Mouse (Mus musculus) hindbrain, embryonic 11.5 days (tissue): ENCODE data around the gene Dapk1. TPM values are rescaled to one million over a fixed set of nuclear protein-coding genes. Genes with fewer than 3 reads are reported as not detected.

Experiments
- ATAC-seq: fragments of 200-750 bp; cut with Nextera tagmentation; 2 replicates; pipeline ENCODE4 v1.8.0; 2017; ENCODE audit warnings: mild to moderate bottlenecking, moderate TSS enrichment, moderate library complexity; ENCODE audit not compliant: low FRiP score
- DNase-seq: peaks from one replicate; pipeline ENCODE4 v3.0.0-alpha.2; 2015; ENCODE audit warnings: low spot score
- H3K27ac ChIP-seq: fragments of 300-500 bp; sonication (generic); 2 replicates; pipeline ENCODE4 v1.5.1; 2014; ENCODE audit warnings: mild to moderate bottlenecking, low read depth, low read length
- H3K27me3 ChIP-seq: fragments of 300-500 bp; sonication (generic); 2 replicates; pipeline ENCODE4 v1.6.1; 2014; ENCODE audit warnings: mild to moderate bottlenecking, low read length, moderate library complexity, mixed read lengths; ENCODE audit not compliant: control insufficient read depth, insufficient read depth
- H3K36me3 ChIP-seq: fragments of 300-500 bp; sonication (generic); 2 replicates; pipeline ENCODE4 v1.6.1; 2014; ENCODE audit warnings: mild to moderate bottlenecking, low read length, moderate library complexity, mixed read lengths; ENCODE audit not compliant: control insufficient read depth, insufficient read depth
- H3K4me1 ChIP-seq: fragments of 300-500 bp; sonication (generic); replicated peaks from 2 replicates; pipeline ENCODE4 v1.6.1; 2014; ENCODE audit warnings: low read length, mixed read lengths; ENCODE audit not compliant: control insufficient read depth, insufficient read depth
- H3K4me2 ChIP-seq: fragments of 300-500 bp; sonication (generic); replicated peaks from 2 replicates; pipeline ENCODE4 v1.6.1; 2014; ENCODE audit warnings: mild to moderate bottlenecking, low read depth, low read length
- H3K4me3 ChIP-seq: fragments of 300-500 bp; sonication (generic); 2 replicates; pipeline ENCODE4 v1.5.1; 2014; ENCODE audit warnings: low read depth, low read length
- H3K9ac ChIP-seq: fragments of 300-500 bp; sonication (generic); 2 replicates; pipeline ENCODE4 v1.6.1; 2014; ENCODE audit warnings: low read depth, low read length
- H3K9me3 ChIP-seq: fragments of 300-500 bp; sonication (generic); 2 replicates; pipeline ENCODE4 v1.6.1; 2016; ENCODE audit warnings: low read length; ENCODE audit not compliant: control insufficient read depth
- WGBS: fragments of 180-500 bp; shearing (Covaris S2); extraction: QIAGEN DNeasy Blood & Tissue Kit; methylation state at CpG from one replicate; pipeline ENCODE4 v1.1.7; 2014; 5-methylcytosine and 5-hydroxymethylcytosine counted together
- polyA plus RNA-seq: library from polyadenylated mRNA; unstranded; fragments of >200 nt; fragmentation: Nextera tagmentation; extraction: Ambion mirVana; gene quantifications from 2 replicates; pipeline ENCODE4 v1.2.1, GENCODE M21; 2014

Gene Dapk1
- polyA plus RNA-seq, 1 experiment from 2014 or later: 39.5 TPM

DNA sequence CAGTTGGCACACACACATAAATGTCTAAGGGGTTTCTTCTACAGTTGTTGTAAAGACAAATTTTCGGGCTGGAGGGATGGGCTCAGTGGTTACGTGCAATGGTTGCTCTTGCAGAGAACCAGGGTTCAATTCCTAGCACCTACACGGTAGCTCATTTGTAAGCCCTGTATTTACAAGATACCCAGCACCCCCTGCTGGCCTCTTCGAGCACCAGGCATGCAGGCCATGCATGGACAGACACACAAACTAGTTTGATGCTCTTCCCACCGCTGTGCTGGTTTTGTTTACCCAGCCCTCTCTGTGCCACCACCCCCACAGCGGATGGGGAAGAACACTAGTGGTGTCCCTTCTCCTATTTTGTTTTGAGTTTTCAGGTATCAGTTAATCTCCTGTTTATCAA is 138.5 kb downstream of the Dapk1 start:
- Histone ChIP-seq H3K36me3 (peaks cover 4% of the 10 kb centered on the region; the same call in 1 of the 2 replicates), H3K9me3 (no peaks in the 10 kb centered on the region), H3K4me3 (no peak overlapping the region), H3K27ac (no peak overlapping the region), H3K27me3 (no peaks in the 10 kb centered on the region), H3K4me1 (no peaks in the 10 kb centered on the region; the same call in 1 of the 2 replicates), H3K9ac (no peak overlapping the region), H3K4me2 (no peak overlapping the region)
- no peak for ATAC-seq
- no peak for DNase-seq
- WGBS: 86% methylated on average over 6 of the region's 6 CpGs

DNA sequence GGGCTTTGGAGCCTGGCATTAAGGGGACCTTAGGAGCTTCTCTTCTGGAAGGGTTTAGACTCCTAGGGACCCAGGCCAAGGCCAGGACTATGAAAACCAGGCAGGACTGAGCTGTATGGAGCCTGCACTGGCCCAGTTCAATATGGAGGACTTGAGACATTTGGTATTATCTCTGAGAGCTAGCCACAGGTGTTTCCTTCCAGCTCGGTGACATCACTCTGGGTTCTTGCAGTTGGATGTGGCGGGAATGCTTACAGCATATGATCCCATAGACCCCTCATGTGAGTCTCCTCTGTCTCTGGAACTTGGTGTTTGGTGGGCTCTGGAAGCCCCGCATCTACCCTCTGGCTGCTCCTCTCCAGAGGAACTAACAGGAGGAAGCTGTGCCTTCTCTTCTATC is 140.9 kb downstream of the Dapk1 start:
- WGBS: 88% methylated on average over 3 of the region's 3 CpGs
- Histone ChIP-seq H3K4me1 (no peaks in the 10 kb centered on the region; the same call in 1 of the 2 replicates), H3K27ac (no peak overlapping the region), H3K4me3 (no peak overlapping the region), H3K4me2 (no peak overlapping the region), H3K36me3 (peaks cover 4% of the 10 kb centered on the region; the same call in 1 of the 2 replicates), H3K9me3 (no peaks in the 10 kb centered on the region), H3K9ac (no peak overlapping the region), H3K27me3 (no peaks in the 10 kb centered on the region)
- DNase-seq: no peak
- ATAC-seq: no peak

DNA sequence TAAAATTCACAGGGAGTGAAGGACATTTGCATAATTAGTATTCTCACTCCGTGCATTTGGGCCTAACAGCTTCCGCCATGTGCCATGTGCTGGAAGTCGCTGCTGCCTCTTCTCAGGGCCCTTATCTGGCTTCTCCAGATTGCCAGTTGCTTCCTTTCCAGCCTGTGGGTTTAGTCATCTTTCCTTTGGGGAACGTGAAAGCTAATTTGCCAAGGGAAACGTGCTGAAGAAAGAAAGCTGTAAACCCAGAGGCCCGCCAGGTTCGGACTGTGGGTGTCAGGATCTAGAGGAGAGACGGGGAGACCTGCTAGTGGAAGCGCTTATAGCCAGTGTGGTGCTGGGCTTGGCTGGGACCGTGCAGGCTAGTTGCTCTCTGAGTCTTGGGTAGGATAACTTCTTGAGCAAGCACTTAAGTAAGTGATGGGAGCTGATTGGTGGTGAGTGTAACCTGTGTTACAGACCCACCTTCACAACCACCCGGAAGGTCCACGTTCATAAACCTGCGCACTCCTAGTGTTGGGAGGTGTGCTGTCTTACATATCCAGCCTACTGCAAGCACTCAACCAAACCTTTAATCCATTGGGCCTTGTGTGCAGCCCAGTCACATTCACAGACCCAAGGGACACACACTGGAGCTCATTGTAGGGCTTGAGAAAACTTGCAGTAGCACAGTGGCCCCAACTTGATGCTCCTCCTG is 141.8 kb downstream of the Dapk1 start:
- no peaks in the 10 kb centered on the region for H3K9me3 ChIP-seq
- H3K4me2 ChIP-seq: no peak overlapping the region
- H3K36me3 ChIP-seq: peaks cover 4% of the 10 kb centered on the region; the same call in 1 of the 2 replicates
- no peak overlapping the region for H3K27ac ChIP-seq
- H3K9ac ChIP-seq: no peak overlapping the region
- H3K4me3 ChIP-seq: no peak overlapping the region
- DNase-seq (no peak), ATAC-seq (peak; percentile 12; the same call in 1 of the 2 replicates)
- no peaks in the 10 kb centered on the region for H3K4me1 ChIP-seq
- WGBS: 86% methylated on average over 13 of the region's 13 CpGs
- no peaks in the 10 kb centered on the region for H3K27me3 ChIP-seq

DNA sequence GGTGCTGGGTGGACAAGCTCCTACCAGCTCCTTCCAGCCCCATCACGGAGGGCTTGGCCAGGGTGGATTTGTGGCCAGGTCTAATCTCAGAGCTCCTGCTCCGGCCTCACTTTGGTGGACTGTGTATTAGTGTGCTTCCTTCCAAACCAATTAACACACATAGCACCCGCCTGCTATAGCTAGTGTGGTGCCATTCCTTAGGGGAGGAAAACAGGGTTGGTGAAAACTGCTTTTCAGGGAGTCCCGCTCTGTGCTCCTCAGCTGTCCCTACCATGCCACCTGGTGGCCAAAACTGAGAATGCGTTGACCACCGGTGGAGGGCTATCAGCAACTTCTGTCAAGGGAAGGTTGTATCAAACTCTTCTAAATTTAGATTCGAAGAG is 142.3 kb downstream of the Dapk1 start:
- Histone ChIP-seq H3K4me1 (no peaks in the 10 kb centered on the region), H3K4me3 (no peak overlapping the region), H3K27me3 (no peaks in the 10 kb centered on the region), H3K36me3 (peaks cover 4% of the 10 kb centered on the region; the same call in 1 of the 2 replicates), H3K9ac (no peak overlapping the region), H3K4me2 (no peak overlapping the region), H3K9me3 (no peaks in the 10 kb centered on the region), H3K27ac (no peak overlapping the region)
- WGBS: 40% methylated on average over 7 of the region's 7 CpGs
- ATAC-seq (peak; percentile 73), DNase-seq (peak; percentile 90)

DNA sequence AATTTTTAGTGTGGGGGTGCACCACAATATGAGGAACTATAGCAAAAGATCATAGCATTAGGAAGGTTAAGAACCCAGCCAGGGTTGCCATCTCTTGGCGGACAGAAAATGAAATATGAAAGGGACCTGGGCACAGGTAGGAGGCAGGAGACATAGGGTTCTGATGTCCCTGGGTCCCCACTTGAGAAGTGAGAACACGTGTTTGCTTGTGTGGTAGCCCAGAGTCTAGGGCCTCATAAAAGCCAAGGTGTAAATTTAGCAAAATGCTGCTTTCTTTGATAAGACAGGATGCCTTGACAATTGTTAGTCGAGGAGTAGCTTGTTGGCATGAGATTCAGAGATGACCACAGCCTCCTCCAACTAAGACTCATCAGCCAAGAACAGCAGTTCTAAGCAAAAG is 143.0 kb downstream of the Dapk1 start:
- WGBS: 94% methylated on average over 3 of the region's 3 CpGs
- Histone ChIP-seq H3K4me2 (no peak overlapping the region), H3K9me3 (no peaks in the 10 kb centered on the region), H3K4me1 (no peaks in the 10 kb centered on the region), H3K27ac (no peak overlapping the region), H3K27me3 (no peaks in the 10 kb centered on the region), H3K9ac (no peak overlapping the region), H3K4me3 (no peak overlapping the region), H3K36me3 (peaks cover 3% of the 10 kb centered on the region; the same call in 1 of the 2 replicates)
- DNase-seq (no peak), ATAC-seq (no peak)

DNA sequence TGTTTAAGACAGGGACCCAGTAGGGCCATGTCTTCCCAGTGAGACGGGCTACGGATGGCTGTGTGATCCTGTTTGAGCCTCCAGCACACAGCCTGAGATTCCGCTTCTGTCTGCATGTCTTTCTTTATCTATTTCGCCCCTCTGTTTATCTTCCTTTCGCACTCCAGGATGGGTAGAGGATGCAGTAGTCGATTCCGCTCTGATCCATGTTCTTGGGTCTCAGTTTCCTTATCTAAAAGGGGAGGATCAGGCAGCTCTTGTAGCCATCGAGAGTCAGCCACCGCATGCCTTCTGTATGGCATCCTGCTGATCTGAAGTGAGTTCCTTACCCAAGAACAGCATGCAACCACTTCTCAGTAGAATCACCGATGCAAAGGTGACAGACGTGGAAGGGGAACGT is 143.6 kb downstream of the Dapk1 start:
- Histone ChIP-seq H3K9ac (no peak overlapping the region), H3K4me1 (no peaks in the 10 kb centered on the region), H3K36me3 (no peaks in the 10 kb centered on the region; the same call in 1 of the 2 replicates), H3K4me3 (no peak overlapping the region), H3K27ac (no peak overlapping the region), H3K9me3 (no peaks in the 10 kb centered on the region), H3K27me3 (no peaks in the 10 kb centered on the region), H3K4me2 (no peak overlapping the region)
- ATAC-seq (no peak), DNase-seq (no peak)
- WGBS: 90% methylated on average over 12 of the region's 12 CpGs

DNA sequence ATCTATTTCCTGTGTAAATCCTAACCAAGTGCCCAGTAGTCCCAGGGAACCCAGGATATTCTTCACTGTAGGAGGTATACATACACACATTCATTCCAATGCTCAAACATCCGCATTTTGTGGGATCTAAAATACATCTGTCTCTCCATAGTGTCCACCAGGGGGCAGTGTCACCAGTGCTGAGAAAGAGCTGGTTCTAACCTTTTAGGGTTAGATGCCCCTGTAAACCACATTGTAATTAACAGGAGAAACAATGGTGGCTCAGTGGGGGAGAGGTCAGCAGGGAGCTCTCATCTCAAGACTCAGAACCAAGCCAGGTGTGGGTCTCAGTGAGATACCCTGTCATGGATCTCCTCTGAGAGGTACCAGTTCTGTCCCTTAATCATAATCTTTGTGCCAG is 144.5 kb downstream of the Dapk1 start:
- peak; percentile 72 for DNase-seq
- no peaks in the 10 kb centered on the region for H3K4me1 ChIP-seq
- H3K4me3 ChIP-seq: no peak overlapping the region
- H3K4me2 ChIP-seq: no peak overlapping the region
- WGBS: 53% methylated on average over 1 of the region's 1 CpGs
- H3K9ac ChIP-seq: no peak overlapping the region
- peaks cover 1% of the 10 kb centered on the region; the same call in 1 of the 2 replicates for H3K36me3 ChIP-seq
- H3K27me3 ChIP-seq: no peaks in the 10 kb centered on the region
- H3K9me3 ChIP-seq: no peaks in the 10 kb centered on the region
- no peak for ATAC-seq
- no peak overlapping the region for H3K27ac ChIP-seq

DNA sequence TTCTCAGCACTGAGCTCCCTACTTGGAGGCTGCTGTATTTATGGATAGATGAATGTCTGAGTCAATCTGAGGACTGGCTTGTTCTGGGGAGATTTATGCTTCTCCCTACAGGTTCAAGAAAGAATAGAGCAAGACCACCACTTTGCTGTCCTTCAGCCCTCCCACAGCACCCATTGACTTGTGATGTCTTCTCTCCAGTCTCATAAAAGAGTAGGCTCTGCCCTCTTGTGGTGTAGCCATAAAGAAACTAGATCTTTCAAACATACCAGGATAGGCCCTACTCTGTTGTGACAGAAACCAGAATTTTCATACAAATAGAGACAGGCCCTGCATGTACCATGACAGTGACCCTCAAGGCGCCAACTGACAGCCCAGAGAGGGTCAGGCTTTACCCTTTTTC is 145.5 kb downstream of the Dapk1 start:
- WGBS: 79% methylated on average over 1 of the region's 1 CpGs
- Histone ChIP-seq H3K4me1 (no peaks in the 10 kb centered on the region), H3K9ac (no peak overlapping the region), H3K27me3 (no peaks in the 10 kb centered on the region), H3K36me3 (peaks cover 6% of the 10 kb centered on the region), H3K4me3 (no peak overlapping the region), H3K4me2 (no peak overlapping the region), H3K9me3 (no peaks in the 10 kb centered on the region), H3K27ac (no peak overlapping the region)
- no peak for DNase-seq
- ATAC-seq: no peak

DNA sequence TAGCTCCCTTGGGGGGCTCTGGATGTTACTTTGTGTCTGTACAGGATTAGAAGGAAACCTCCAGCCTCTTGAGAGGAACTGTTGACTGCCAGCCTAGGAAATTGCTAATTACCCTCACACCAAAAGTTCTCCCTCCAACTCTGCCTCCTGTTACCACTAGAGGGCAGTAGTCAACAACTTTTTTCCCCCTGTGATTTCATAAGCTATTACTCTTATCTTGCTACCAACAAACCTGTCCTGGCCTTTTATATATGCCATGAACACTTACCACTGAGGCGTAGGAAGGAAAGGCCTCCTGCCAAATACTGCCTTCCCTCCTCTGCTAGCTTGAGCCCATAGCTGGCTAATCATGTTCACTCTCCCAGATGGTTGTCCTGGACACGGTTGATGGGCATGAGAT is 146.8 kb downstream of the Dapk1 start:
- Histone ChIP-seq H3K36me3 (peaks cover 14% of the 10 kb centered on the region), H3K9ac (no peak overlapping the region), H3K27me3 (no peaks in the 10 kb centered on the region), H3K9me3 (no peaks in the 10 kb centered on the region), H3K4me2 (no peak overlapping the region), H3K4me1 (no peaks in the 10 kb centered on the region), H3K4me3 (no peak overlapping the region), H3K27ac (no peak overlapping the region)
- DNase-seq (peak; percentile 27), ATAC-seq (no peak)
- 92% methylated on average over 2 of the region's 2 CpGs for WGBS
